Mouse (Mus musculus) embryonic stem cell, embryonic (primary cell): ENCODE measurements around the gene Ogfod2.

Experiments used
- CTCF ChIA-PET, 4 experiments: fragments of 300-600 bp in 2 of 4; fragments of 350-600 bp in 2 of 4; sonication (Branson Sonifier 250); formaldehyde crosslinking; loops; one replicate each; lab custom pipeline; 2022; ENCODE audit warnings: inconsistent platforms in 2 of 4; lab: Charles Lee
- POLR2A ChIA-PET, 4 experiments: fragments of 300-600 bp in 2 of 4; fragments of 350-600 bp in 2 of 4; sonication (Branson Sonifier 250); formaldehyde crosslinking; loops; one replicate each; lab custom pipeline; 2022; ENCODE audit warnings: antibody characterized with exemption in 4 of 4, inconsistent platforms in 1 of 4; lab: Charles Lee

Ogfod2 gene

GRCm38 (mm10) chr5:124085513-124085912 is 26.6 kb upstream of the Ogfod2 start:
- POLR2A ChIA-PET, result interaction anchor here in 3 of 4 experiments (0.5 to 1.5 kb wide), 12 partner anchors 9 to 321 kb away, joined by 3 to 12 read pairs (median 4); partner anchors contain the start of gene Abcb9 (in 2 of the 3)
- CTCF ChIA-PET, result interaction anchor here (0.5 to 3.0 kb wide), 60 partner anchors 8 to 1640 kb away, joined by 3 to 69 read pairs (median 5); partner anchors contain the start of genes Abcb9 (in 3 of the 4), Vps37b (in 2 of the 4), 2810006K23Rik (in 1 of the 4) and Hip1r (in 1 of the 4)

GRCm38 (mm10) chr5:124086876-124087275 is 25.2 kb upstream of the Ogfod2 start:
- CTCF ChIA-PET, result interaction anchor here in 3 of 4 experiments (0.6 to 2.0 kb wide), 5 partner anchors 15 to 1023 kb away, joined by 3 to 5 read pairs (median 3); no protein-coding TSS in a partner anchor

GRCm38 (mm10) chr5:124089868-124090267 is 22.2 kb upstream of the Ogfod2 start:
- POLR2A ChIA-PET, result no interaction called here
- CTCF ChIA-PET, result no interaction called here

More at GRCm38 (mm10) chr5:124086876-124087275, 25.2 kb upstream of the Ogfod2 start:
- POLR2A ChIA-PET, result interaction anchor here in 2 of 4 experiments (0.6 to 2.1 kb wide), 5 partner anchors 9 to 153 kb away, joined by 3 to 5 read pairs (median 4); partner anchors contain the start of genes Abcb9 (in 2 of the 2) and Vps37b (in 1 of the 2)

DNA sequence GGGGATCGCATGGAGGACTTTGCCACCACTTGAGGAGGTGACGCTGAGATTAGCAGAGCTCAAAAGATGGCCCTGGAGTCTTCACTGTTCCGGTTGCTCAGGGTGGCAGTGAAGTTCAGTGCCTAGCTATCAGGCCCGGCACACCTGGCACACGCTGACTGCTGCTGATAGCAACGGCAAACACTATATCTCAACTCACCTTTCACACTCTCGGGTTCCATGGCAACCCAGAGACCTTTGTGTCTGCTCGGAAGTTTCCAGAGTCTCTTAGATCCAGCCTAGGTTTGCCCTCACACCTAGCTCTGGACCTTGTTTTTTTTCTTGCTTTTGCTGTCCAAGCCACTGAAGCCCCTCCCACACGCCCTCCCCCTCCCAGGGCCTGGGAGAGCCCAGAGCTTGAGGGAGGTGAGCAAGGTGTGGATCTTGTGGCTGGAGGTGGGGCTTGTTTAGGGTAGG is 20.1 kb upstream of the Ogfod2 start:
- CTCF ChIA-PET, result interaction anchor here in 1 of 4 experiments (0.6 to 1.9 kb wide), 4 partner anchors 9 to 858 kb away, joined by 3 to 5 read pairs (median 3); partner anchors contain the start of gene Ccdc62
- POLR2A ChIA-PET, result interaction anchor here in 3 of 4 experiments (0.5 to 1.1 kb wide), 10 partner anchors 13 to 196 kb away, joined by 3 to 4 read pairs (median 3); partner anchors contain the start of gene Ccdc62 (in 1 of the 3)

- ChIA-PET POLR2A (interaction anchor here in 1 of 4 experiments (1.5 kb wide), 1 partner anchor 17 kb away, joined by 3 read pairs; no protein-coding TSS in a partner anchor), CTCF (interaction anchor here in 3 of 4 experiments (0.6 to 3.6 kb wide), 4 partner anchors 8 to 406 kb away, joined by 3 to 14 read pairs (median 6); partner anchors contain the start of gene Ccdc62 (in 1 of the 3))
Measured at GRCm38 (mm10) chr5:124093120-124093794, 18.8 kb upstream of the Ogfod2 start.

GRCm38 (mm10) chr5:124093852-124094604 is 18.1 kb upstream of the Ogfod2 start:
- POLR2A ChIA-PET, result interaction anchor here in 2 of 4 experiments (0.6 to 2.2 kb wide), 4 partner anchors 18 to 1690 kb away, joined by 3 to 20 read pairs (median 3); partner anchors contain the start of gene Ogfod2 (in 1 of the 2)
- CTCF ChIA-PET, result interaction anchor here in 3 of 4 experiments (0.6 to 3.6 kb wide), 6 partner anchors 8 to 205 kb away, joined by 3 to 15 read pairs (median 5); partner anchors contain the start of gene Ogfod2 (in 1 of the 3)

DNA sequence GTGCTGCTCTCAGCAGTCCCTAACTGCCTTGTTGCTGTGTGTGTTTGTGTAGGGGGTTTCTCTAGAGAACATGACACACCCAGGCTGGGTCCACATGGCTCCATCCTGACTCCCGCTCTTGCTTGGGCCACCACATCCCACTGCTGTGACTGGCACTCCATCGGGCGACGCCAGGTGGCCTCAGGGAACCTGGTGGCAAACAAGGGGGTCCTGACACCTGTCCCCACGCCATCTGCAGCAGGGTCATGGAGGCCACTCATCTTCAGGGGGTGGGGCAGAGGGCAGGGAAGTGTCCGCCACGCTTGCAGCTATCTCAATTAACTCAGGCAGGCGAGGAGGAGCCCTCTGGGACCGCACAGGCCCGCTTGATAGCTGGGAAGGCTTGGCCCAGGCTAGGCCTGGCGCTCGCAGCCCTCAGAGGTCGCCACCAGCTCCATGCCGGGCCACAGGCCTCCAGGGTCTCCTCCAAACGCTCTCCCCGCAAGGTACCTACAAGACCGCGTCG is 17.0 kb upstream of the Ogfod2 start:
- CTCF ChIA-PET, result interaction anchor here (0.6 to 3.6 kb wide), 17 partner anchors 10 to 682 kb away, joined by 3 to 15 read pairs (median 4); partner anchors contain the start of genes Ogfod2 (in 2 of the 4), Ccdc62 (in 1 of the 4) and Kmt5a (in 1 of the 4)

GRCm38 (mm10) chr5:124095596-124096232 is 16.4 kb upstream of the Ogfod2 start, which contains the start of gene Abcb9:
Abcb9 (minus strand) TSS chr5:124095798.
- ChIA-PET CTCF (interaction anchor here (0.6 to 3.6 kb wide), 14 partner anchors 11 to 682 kb away, joined by 3 to 15 read pairs (median 3); partner anchors contain the start of genes Ccdc62 (in 1 of the 4), Kmt5a (in 1 of the 4) and Ogfod2 (in 1 of the 4)), POLR2A (interaction anchor here in 3 of 4 experiments (0.5 to 2.4 kb wide), 42 partner anchors 8 to 772 kb away, joined by 3 to 20 read pairs (median 3); partner anchors contain the start of genes Ogfod2 (in 3 of the 3), 2810006K23Rik (in 2 of the 3), Arl6ip4 (in 2 of the 3) and Mphosph9 (in 2 of the 3))

More for the DNA sequence above, 17.0 kb upstream of the Ogfod2 start:
- POLR2A ChIA-PET, result interaction anchor here in 3 of 4 experiments (0.5 to 2.4 kb wide), 39 partner anchors 8 to 1691 kb away, joined by 3 to 20 read pairs (median 3); partner anchors contain the start of genes Ogfod2 (in 3 of the 3), 2810006K23Rik (in 2 of the 3), Arl6ip4 (in 2 of the 3) and Mphosph9 (in 2 of the 3)

DNA sequence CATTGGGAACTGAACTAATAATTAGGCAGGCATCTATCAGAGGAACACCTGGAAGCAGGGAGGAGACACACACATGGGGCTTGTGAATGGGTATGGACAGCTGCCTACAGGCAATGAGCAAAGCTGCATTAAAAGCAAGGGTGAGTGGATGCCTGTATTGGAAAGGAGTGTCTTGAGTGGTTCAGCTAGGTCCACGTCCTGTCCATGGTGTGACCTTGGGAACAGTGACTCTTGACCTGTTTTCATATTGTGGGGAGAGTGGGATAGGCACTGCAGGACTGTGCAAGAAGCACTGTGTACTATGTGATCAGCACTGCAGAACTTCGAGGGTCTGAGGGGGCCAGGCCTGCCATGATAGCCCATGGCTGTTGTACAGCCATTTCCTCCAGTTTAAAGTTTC is 13.2 kb upstream of the Ogfod2 start:
- CTCF ChIA-PET, result interaction anchor here in 2 of 4 experiments (1.0 to 3.5 kb wide), 2 partner anchors 12 to 14 kb away, joined by 3 to 11 read pairs; no protein-coding TSS in a partner anchor

DNA sequence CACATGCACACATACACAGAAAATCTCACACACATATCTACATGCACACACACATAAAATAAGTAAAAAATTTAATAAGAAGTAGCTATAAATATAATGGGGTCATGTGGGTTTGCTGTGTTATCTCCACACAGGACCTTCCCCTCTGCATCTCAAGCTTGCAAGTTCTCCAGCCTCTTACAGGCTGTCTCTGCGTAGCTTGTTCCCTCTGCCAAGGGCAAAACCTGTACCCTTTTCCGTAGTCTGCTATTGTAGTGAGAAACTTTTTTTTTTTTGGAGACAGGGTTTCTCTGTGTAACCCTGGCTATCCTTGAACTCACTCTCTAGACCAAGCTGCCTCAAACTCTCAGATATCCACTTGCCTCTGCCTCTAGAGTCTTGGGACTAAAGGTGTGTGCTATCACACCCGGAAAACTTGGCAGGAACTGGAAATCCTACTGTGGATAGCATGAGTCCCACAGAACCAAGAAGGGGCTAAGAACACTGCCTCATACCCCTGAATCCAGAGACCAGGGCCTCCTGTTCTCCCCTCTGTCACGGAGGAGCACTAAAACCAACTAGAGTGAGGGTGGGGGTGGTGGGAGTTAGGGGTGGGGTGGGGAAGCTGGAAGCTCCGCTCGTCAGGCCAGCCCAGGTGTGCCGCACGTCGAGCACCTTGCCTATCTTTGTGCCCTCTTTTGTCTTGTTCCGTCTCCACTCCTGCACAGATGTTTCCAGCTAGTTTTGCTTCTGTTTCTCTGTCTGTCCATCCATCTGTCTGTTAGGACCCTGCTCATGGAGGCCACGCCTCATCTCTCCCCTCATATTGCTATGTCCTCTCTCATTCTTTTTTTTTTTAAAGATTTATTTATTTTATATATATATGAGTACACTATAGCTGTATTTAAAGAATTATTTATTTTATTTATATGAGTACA is 11.7 kb upstream of the Ogfod2 start:
- CTCF ChIA-PET, result interaction anchor here (0.6 to 3.5 kb wide), 4 partner anchors 11 to 184 kb away, joined by 3 to 11 read pairs (median 4); no protein-coding TSS in a partner anchor

More for the DNA sequence above, 13.2 kb upstream of the Ogfod2 start:
- POLR2A ChIA-PET, result interaction anchor here in 2 of 4 experiments (1.4 to 3.7 kb wide), 2 partner anchors 13 kb away, joined by 4 to 14 read pairs; partner anchors contain the start of gene Ogfod2 (in 2 of the 2)

GRCm38 (mm10) chr5:124102326-124102725 is 9.8 kb upstream of the Ogfod2 start:
- CTCF ChIA-PET, result interaction anchor here in 2 of 4 experiments (0.9 to 1.5 kb wide), 3 partner anchors 9 to 11 kb away, joined by 3 to 6 read pairs (median 4); no protein-coding TSS in a partner anchor
- POLR2A ChIA-PET, result interaction anchor here in 2 of 4 experiments (0.8 to 2.4 kb wide), 3 partner anchors 9 to 10 kb away, joined by 4 to 9 read pairs (median 7); partner anchors contain the start of gene Ogfod2 (in 1 of the 2)

More for the DNA sequence above, 11.7 kb upstream of the Ogfod2 start:
- POLR2A ChIA-PET, result interaction anchor here in 2 of 4 experiments (1.0 to 3.7 kb wide), 4 partner anchors 11 to 21 kb away, joined by 3 to 14 read pairs (median 4); partner anchors contain the start of genes Arl6ip4 (in 1 of the 2) and Ogfod2 (in 1 of the 2)

GRCm38 (mm10) chr5:124103020-124103419 is 9.1 kb upstream of the Ogfod2 start:
- CTCF ChIA-PET, result no interaction called here
- POLR2A ChIA-PET, result interaction anchor here in 3 of 4 experiments (0.5 to 2.4 kb wide), 4 partner anchors 8 to 72 kb away, joined by 3 to 9 read pairs (median 6); no protein-coding TSS in a partner anchor

DNA sequence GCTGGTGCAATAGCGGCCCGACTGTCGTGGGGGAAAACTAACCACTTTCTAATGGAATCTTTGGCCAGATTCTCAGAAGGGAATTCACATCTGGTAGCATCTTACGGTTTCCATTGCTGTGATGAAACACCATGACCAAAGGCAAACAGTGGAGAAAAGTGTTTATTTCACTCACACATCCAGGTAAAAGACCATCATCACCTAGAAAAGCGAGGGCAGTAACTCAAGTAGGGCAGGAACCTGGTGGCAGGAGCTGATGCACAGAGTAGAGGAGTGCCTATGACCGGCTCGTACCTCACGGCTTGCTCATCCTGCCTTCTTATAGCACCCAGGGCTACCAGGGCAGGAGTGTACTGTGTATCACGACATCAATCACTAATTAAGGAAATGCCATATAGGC is 8.5 kb upstream of the Ogfod2 start:
- CTCF ChIA-PET, result no interaction called here
- POLR2A ChIA-PET, result interaction anchor here in 3 of 4 experiments (0.5 to 2.4 kb wide), 4 partner anchors 8 to 72 kb away, joined by 3 to 9 read pairs (median 4); partner anchors contain the start of gene Abcb9 (in 1 of the 3)

- CTCF ChIA-PET, result interaction anchor here in 3 of 4 experiments (0.6 to 3.1 kb wide), 13 partner anchors 9 to 214 kb away, joined by 3 to 13 read pairs (median 5); partner anchors contain the start of genes Abcb9 (in 1 of the 3) and Vps37b (in 1 of the 3)
- POLR2A ChIA-PET, result interaction anchor here (0.5 to 3.0 kb wide), 15 partner anchors 9 to 241 kb away, joined by 3 to 20 read pairs (median 5); partner anchors contain the start of genes Abcb9 (in 3 of the 4), 2810006K23Rik (in 1 of the 4) and Mphosph9 (in 1 of the 4)
Measured at GRCm38 (mm10) chr5:124111077-124111741, 888 bp upstream of the Ogfod2 start.
